Mouse (Mus musculus) right cerebral cortex, adult 18-20 months (tissue): Measurements from ENCODE around the gene Flt1.

Source experiments
- DNase-seq: peaks from one replicate; pipeline ENCODE4 v3.0.0; 2022; ENCODE audit warnings: mixed read lengths

The Flt1 gene

DNA sequence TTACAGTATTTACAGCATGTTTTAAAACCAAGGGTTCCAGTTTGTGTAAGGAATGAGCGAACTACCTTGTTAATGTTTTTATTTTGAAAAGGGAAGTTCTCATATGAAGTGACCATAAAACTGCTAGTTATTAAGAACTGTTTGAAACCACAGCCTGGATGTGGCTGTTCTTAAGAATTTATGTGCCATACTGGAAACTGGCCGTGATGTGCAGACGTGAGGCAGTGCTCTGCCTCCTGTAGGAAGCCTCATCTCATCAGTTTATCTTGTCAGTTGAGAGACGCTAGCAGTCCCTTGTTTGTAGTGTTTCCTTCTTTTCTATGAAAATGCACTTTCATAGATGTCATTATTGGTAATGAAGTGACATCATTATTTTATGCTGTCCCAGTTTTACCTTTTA, 186.0 kb downstream of the Flt1 start:
- DNase-seq = no peak

DNA sequence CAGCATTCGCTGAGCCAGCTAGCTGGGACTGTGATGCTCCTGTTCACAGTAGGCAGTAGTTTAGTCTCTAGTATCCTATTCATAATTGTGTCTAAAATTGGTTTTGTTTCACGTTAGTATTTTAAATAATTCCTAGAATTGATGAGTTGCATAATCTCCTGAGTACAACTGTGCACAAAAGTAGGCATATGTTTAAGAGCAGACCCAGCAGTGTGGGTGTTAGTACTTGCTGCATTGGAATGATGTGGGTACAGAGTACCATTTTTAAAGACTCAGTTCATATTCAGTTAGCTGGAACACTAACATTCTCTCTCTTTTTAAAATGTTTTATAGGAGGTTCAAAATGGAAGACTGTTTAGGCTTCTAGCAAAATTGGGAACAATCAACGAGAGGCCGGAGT, 186.4 kb downstream of the Flt1 start:
- DNase-seq = peak; percentile 54

DNA sequence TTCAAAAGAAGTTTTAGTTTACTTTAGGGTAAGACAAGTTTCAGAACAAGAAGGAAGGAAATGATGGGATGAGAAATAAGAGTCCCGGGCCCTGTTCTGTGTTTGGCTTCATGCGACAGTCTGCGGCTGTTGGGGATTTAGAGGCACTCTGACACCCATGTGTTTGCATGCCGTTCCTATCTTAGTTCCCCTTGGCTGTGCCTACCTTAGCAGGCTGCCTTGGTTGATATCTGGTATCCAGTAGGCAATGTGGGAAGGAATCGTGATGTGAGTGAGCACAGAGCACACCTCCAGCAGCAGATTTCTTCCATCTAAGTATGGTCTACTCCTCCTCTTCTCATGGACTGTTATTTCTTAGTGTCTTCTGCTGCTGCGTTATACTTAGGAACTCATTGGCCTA, 193.8 kb downstream of the Flt1 start:
- DNase-seq = no peak

DNA sequence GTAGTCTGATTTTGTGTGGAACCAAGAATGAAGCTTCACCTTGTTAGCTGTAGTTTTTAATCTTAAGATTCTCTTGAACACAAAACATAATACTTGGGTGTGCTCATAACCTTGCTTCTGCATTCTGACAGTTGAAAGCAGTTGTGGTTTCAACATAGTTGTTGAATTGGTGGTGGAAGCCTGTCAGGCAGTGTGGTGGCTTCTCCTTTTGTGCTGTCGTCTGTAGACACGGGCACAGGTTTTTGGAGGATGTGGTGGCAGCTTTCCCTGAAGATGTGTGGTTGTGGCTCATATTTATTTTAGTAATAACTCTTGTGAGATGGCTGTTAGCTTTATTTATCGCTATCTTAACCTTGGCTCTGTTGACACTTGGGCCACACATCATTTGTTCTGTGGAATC, 198.0 kb downstream of the Flt1 start:
- no peak for DNase-seq

DNA sequence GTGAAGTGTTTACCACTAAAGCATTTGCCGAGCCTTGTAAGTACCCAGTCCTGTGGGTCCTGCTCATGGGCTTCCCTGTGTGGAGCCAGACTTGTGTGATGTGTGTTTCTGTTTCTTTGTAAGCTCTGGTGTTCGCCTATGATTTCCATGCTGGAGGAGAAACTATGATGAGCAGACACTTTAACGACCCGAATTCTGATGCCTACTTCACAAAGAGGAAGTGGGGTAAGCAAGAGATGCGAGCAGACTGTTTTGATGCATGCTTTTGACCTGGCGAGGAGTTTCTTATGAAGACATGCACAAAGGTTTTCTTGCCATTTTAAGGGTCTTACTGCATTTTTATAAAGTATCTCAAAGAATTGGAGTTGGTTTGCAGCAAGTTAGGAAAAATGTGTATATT, 198.8 kb downstream of the Flt1 start:
- DNase-seq = no peak
